ENCODE assay signal across 14 mouse cellular contexts in the genomic region with DNA sequence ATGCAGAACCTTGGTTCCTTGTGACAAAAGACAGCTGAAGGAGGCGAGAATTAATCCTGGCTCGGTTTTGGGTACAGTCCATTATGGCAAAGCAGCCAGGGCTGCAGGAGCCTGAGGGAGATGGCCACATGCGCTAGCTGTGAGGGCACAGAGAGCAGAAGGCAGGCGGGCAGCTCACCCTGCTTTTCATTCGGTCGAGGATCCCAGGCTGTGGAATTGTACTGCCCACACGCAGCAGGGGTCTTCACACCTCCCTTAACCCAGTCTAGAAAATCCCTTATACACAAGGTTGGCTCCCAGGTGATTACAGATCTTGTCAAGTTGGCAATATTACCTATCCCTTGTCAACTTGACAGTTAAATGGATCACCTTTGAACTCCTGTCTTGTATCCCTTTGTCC.
DNase-seq lines count a peak whose midpoint lies in the region; ATAC-seq lines count a peak whose summit lies in the region.
"Had no signal": no experiment of that assay in that cellular context is flagged by ENCODE, and none has a peak within 500 bp of the region (broad histone marks: within the 10 kb centered on the region; RNA-seq: fewer than 3 reads in every experiment).

No protein-coding gene starts in this region.

- peak; percentile 21 for DNase-seq in cerebellum, adult 11-12 months
- peak; percentile 43 for DNase-seq in brain, adult 2 months (ENCODE audit: low read depth, low spot score)
- DNase-seq in cerebellum, adult 9-11 months, result peak; percentile 22
- peak; percentile 15 to 21 for DNase-seq in cerebellum, postnatal 36 days
- DNase-seq in retina, postnatal 1 day, result no peak
- no peak for DNase-seq in kidney, adult 9 months
- DNase-seq: adrenal gland, postnatal 10 days; gastrocnemius, postnatal 10 days; heart, adult 2 months; heart, postnatal 14 days; kidney, adult 18-20 months had no signal

- ATAC-seq in cerebellum, adult (ENCODE audit: insufficient number of reproducible peaks, low FRiP score, low TSS enrichment), result no peak
- ATAC-seq: forebrain, embryonic 16.5 days; hindbrain, postnatal 0 days had no signal

Comparison
In these comparisons a context has a peak if more than half of its experiments do, and no peak if none do; other contexts are left out.
1. DNase-seq: peak in cerebellum, adult 11-12 months (single experiment), brain, adult 2 months (single experiment), cerebellum, adult 9-11 months (single experiment) and cerebellum, postnatal 36 days (2 of 2); none in retina, postnatal 1 day (single experiment) and kidney, adult 9 months (single experiment).